Mouse (Mus musculus) spleen, postnatal 4 days (tissue): ENCODE data around the gene Capn7.

Source experiments
- DNase-seq, 2 experiments: peaks; one replicate each; pipeline ENCODE4 v3.0.0; 2022; ENCODE audit warnings: low spot score in 2 of 2

The Capn7 gene

GRCm38 (mm10) chr14:31365350-31365749 lies 28.9 kb downstream of the Capn7 start:
- peak; percentile 70 to 87 for DNase-seq

- DNase-seq: no peak
Measured at GRCm38 (mm10) chr14:31367951-31368350, 31.5 kb downstream of the Capn7 start.

- DNase-seq: no peak
Measured at GRCm38 (mm10) chr14:31369377-31369776, 32.9 kb downstream of the Capn7 start.

GRCm38 (mm10) chr14:31374390-31374789 lies 38.0 kb downstream of the Capn7 start:
- no peak for DNase-seq

GRCm38 (mm10) chr14:31376331-31376730 lies 39.9 kb downstream of the Capn7 start:
- DNase-seq: no peak

- DNase-seq: no peak
Measured at GRCm38 (mm10) chr14:31382276-31382675, 45.8 kb downstream of the Capn7 start.

- no peak for DNase-seq
Measured at GRCm38 (mm10) chr14:31383470-31384050, 47.1 kb downstream of the Capn7 start.

GRCm38 (mm10) chr14:31384366-31385323 lies 48.2 kb downstream of the Capn7 start:
- DNase-seq: no peak

- DNase-seq: no peak
Measured at GRCm38 (mm10) chr14:31385406-31385805, 49.0 kb downstream of the Capn7 start.

GRCm38 (mm10) chr14:31385977-31386697 lies 49.7 kb downstream of the Capn7 start:
- peak; percentile 68 to 83 for DNase-seq

- no peak for DNase-seq
Measured at GRCm38 (mm10) chr14:31387301-31387981, 51.0 kb downstream of the Capn7 start.

- no peak for DNase-seq
Measured at GRCm38 (mm10) chr14:31388086-31388872, 51.8 kb downstream of the Capn7 start.

GRCm38 (mm10) chr14:31389421-31390147 lies 53.1 kb downstream of the Capn7 start:
- DNase-seq: no peak

GRCm38 (mm10) chr14:31392300-31392699 lies 55.9 kb downstream of the Capn7 start:
- no peak for DNase-seq

GRCm38 (mm10) chr14:31392873-31393545 lies 56.6 kb downstream of the Capn7 start:
- DNase-seq: no peak

- no peak for DNase-seq
Measured at GRCm38 (mm10) chr14:31393546-31393890, 57.1 kb downstream of the Capn7 start.

GRCm38 (mm10) chr14:31393936-31394630 lies 57.6 kb downstream of the Capn7 start:
- no peak for DNase-seq

- no peak for DNase-seq
Measured at GRCm38 (mm10) chr14:31394822-31395532, 58.5 kb downstream of the Capn7 start.
